Mouse (Mus musculus): Measurements from ENCODE around the gene Rraga. TPM values are rescaled to one million over a fixed set of nuclear protein-coding genes. Genes with fewer than 3 reads are reported as not detected.

Rraga gene
- total and polyA plus RNA-seq, 2 experiments from 2014 or later = 31.3 to 135 TPM

DNA sequence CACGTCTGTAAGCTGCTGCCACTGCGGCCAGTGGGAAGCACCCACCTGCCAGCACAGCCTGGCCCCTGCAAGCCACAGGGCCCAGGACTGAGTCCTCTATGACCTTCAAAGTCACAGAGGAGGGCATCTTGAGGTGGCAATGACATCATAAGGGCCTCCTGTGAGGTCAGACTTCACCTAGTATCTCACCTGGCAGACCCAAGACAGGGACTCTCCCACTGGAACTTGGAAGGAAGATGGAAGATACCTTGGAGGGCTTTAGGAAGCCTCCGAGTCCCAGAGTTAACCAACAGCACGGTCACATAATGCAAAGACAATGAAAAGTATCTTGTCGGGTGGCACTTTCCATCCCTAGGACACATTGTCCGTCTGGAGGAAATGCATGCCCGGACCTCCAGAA, 17.2 kb upstream of the Rraga start, which contains the start of gene Saxo1:
TSS of gene Saxo1 (minus strand) at position 101 of the 400 bp plus-strand sequence.
- no peak within 1 kb of the TSS for H3K4me3 ChIP-seq (ENCODE audit: low read length)
- ATAC-seq = no peak
- H3K36me3 ChIP-seq (ENCODE audit: insufficient read depth, low read length) = no peaks in the 10 kb centered on the region
- H3K27me3 ChIP-seq (ENCODE audit: insufficient read depth, low read length) = no peaks in the 10 kb centered on the region
- H3K9me3 ChIP-seq (ENCODE audit: low read length) = no peaks in the 10 kb centered on the region
- no peaks in the 10 kb centered on the region for H3K4me1 ChIP-seq (ENCODE audit: insufficient read depth, low read length)
- no peak for TF ChIP-seq CTCF (IDR thresholded peaks at IDR 0.05; ENCODE audit: low read depth)
- H3K27ac ChIP-seq = no peak within 1 kb of the TSS
- no peak within 1 kb of the TSS for H3K9ac ChIP-seq (replicated peaks; ENCODE audit: low read length)
- no peak within 1 kb of the TSS for H3K4me2 ChIP-seq (ENCODE audit: low read depth, low read length)
- no peak for DNase-seq (ENCODE audit: low spot score)
- 93% methylated on average over 7 of the region's 7 CpGs for WGBS

- DNase-seq (ENCODE audit: low spot score) (no peak), ATAC-seq (no peak)
- Histone ChIP-seq H3K4me3 (ENCODE audit: low read length) (no peak overlapping the region), H3K36me3 (ENCODE audit: insufficient read depth, low read length) (no peaks in the 10 kb centered on the region), H3K4me2 (ENCODE audit: low read depth, low read length) (no peak overlapping the region), H3K9ac (replicated peaks; ENCODE audit: low read length) (no peak overlapping the region), H3K4me1 (ENCODE audit: insufficient read depth, low read length) (no peaks in the 10 kb centered on the region), H3K9me3 (ENCODE audit: low read length) (no peaks in the 10 kb centered on the region), H3K27me3 (ENCODE audit: insufficient read depth, low read length) (no peaks in the 10 kb centered on the region), H3K27ac (no peak overlapping the region)
- TF ChIP-seq CTCF (IDR thresholded peaks at IDR 0.05; ENCODE audit: low read depth) = no peak
- WGBS = 73% methylated on average over 4 of the region's 4 CpGs
These were observed 16.5 kb upstream of the Rraga start for GRCm38 (mm10) chr4:86559006-86559405.

GRCm38 (mm10) chr4:86561061-86561460, 14.4 kb upstream of the Rraga start:
- Histone ChIP-seq H3K9ac (replicated peaks; ENCODE audit: low read length) (no peak overlapping the region), H3K27ac (no peak overlapping the region), H3K4me1 (ENCODE audit: insufficient read depth, low read length) (no peaks in the 10 kb centered on the region), H3K36me3 (ENCODE audit: insufficient read depth, low read length) (no peaks in the 10 kb centered on the region), H3K27me3 (ENCODE audit: insufficient read depth, low read length) (no peaks in the 10 kb centered on the region), H3K9me3 (ENCODE audit: low read length) (no peaks in the 10 kb centered on the region), H3K4me3 (ENCODE audit: low read length) (no peak overlapping the region), H3K4me2 (ENCODE audit: low read depth, low read length) (no peak overlapping the region)
- no peak for DNase-seq (ENCODE audit: low spot score)
- no peak for ATAC-seq
- 95% methylated on average over 3 of the region's 3 CpGs for WGBS
- TF ChIP-seq CTCF (IDR thresholded peaks at IDR 0.05; ENCODE audit: low read depth) = no peak

GRCm38 (mm10) chr4:86574939-86575282, 557 bp upstream of the Rraga start:
- peaks cover 13% of the 10 kb centered on the region; the same call in 1 of the 2 replicates for H3K4me1 ChIP-seq (ENCODE audit: insufficient read depth, low read length)
- no peaks in the 10 kb centered on the region for H3K9me3 ChIP-seq (ENCODE audit: low read length)
- H3K4me2 ChIP-seq (ENCODE audit: low read depth, low read length) = peak overlapping the region; percentile 85
- H3K4me3 ChIP-seq (ENCODE audit: low read length) = peak overlapping the region; percentile 93
- DNase-seq (ENCODE audit: low spot score) (no peak), ATAC-seq (peak; percentile 27)
- H3K36me3 ChIP-seq (ENCODE audit: insufficient read depth, low read length) = no peaks in the 10 kb centered on the region
- WGBS = 15% methylated on average over 6 of the region's 6 CpGs
- peak overlapping the region; percentile 98 for H3K9ac ChIP-seq (replicated peaks; ENCODE audit: low read length)
- peak overlapping the region; percentile 99 for H3K27ac ChIP-seq
- no peaks in the 10 kb centered on the region for H3K27me3 ChIP-seq (ENCODE audit: insufficient read depth, low read length)
- no peak for TF ChIP-seq CTCF (IDR thresholded peaks at IDR 0.05; ENCODE audit: low read depth)

DNA sequence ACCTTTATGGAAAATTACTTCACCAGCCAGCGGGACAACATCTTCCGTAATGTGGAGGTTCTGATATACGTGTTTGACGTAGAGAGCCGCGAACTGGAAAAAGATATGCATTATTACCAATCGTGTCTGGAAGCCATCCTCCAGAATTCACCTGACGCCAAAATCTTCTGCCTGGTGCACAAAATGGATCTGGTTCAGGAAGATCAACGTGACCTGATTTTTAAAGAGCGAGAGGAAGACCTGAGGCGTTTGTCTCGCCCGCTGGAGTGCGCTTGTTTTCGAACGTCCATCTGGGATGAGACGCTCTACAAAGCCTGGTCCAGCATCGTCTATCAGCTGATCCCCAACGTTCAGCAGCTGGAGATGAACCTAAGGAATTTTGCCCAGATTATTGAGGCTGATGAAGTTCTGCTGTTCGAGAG, 663 bp downstream of the Rraga start:
- peak overlapping the region; percentile 98 for H3K9ac ChIP-seq (replicated peaks; ENCODE audit: low read length)
- 0 out of 2 replicates have a peak, but pooled peaks have one; percentile 5 for ATAC-seq
- no peak for TF ChIP-seq CTCF (IDR thresholded peaks at IDR 0.05; ENCODE audit: low read depth)
- under 1% methylated on average over 20 of the region's 20 CpGs for WGBS
- H3K9me3 ChIP-seq (ENCODE audit: low read length) = no peaks in the 10 kb centered on the region
- no peaks in the 10 kb centered on the region for H3K27me3 ChIP-seq (ENCODE audit: insufficient read depth, low read length)
- H3K4me1 ChIP-seq (ENCODE audit: insufficient read depth, low read length) = peaks cover 13% of the 10 kb centered on the region; the same call in 1 of the 2 replicates
- DNase-seq (ENCODE audit: low spot score) = peak; percentile 73
- H3K4me2 ChIP-seq (ENCODE audit: low read depth, low read length) = peak overlapping the region; percentile 85
- peak overlapping the region; percentile 93 for H3K4me3 ChIP-seq (ENCODE audit: low read length)
- peak overlapping the region; percentile 99 for H3K27ac ChIP-seq
- no peaks in the 10 kb centered on the region for H3K36me3 ChIP-seq (ENCODE audit: insufficient read depth, low read length)

- WGBS = 8% methylated on average over 11 of the region's 11 CpGs
- no peak for TF ChIP-seq CTCF (IDR thresholded peaks at IDR 0.05; ENCODE audit: low read depth)
- no peak for ATAC-seq
These were observed 1.3 kb downstream of the Rraga start for GRCm38 (mm10) chr4:86576630-86577225.

GRCm38 (mm10) chr4:86580056-86580455, 4.6 kb downstream of the Rraga start:
- no peak overlapping the region for H3K4me2 ChIP-seq (ENCODE audit: low read depth, low read length)
- DNase-seq (ENCODE audit: low spot score) = no peak
- no peak for ATAC-seq
- TF ChIP-seq CTCF (IDR thresholded peaks at IDR 0.05; ENCODE audit: low read depth) = no peak
- H3K27me3 ChIP-seq (ENCODE audit: insufficient read depth, low read length) = no peaks in the 10 kb centered on the region
- WGBS = 52% methylated on average over 4 of the region's 4 CpGs
- no peak overlapping the region for H3K9ac ChIP-seq (replicated peaks; ENCODE audit: low read length)
- H3K27ac ChIP-seq = no peak overlapping the region
- H3K4me3 ChIP-seq (ENCODE audit: low read length) = no peak overlapping the region
- H3K4me1 ChIP-seq (ENCODE audit: insufficient read depth, low read length) = peaks cover 10% of the 10 kb centered on the region; the same call in 1 of the 2 replicates
- H3K9me3 ChIP-seq (ENCODE audit: low read length) = no peaks in the 10 kb centered on the region
- H3K36me3 ChIP-seq (ENCODE audit: insufficient read depth, low read length) = peaks cover 6% of the 10 kb centered on the region; the same call in 1 of the 2 replicates

More at GRCm38 (mm10) chr4:86576630-86577225, 1.3 kb downstream of the Rraga start:
- H3K4me3 ChIP-seq (ENCODE audit: low read length) = peak overlapping the region; percentile 93
- H3K9ac ChIP-seq (replicated peaks; ENCODE audit: low read length) = peak overlapping the region; percentile 98
- DNase-seq (ENCODE audit: low spot score) = peak; percentile 3
- H3K4me2 ChIP-seq (ENCODE audit: low read depth, low read length) = peak overlapping the region; percentile 85
- H3K36me3 ChIP-seq (ENCODE audit: insufficient read depth, low read length) = no peaks in the 10 kb centered on the region
- H3K9me3 ChIP-seq (ENCODE audit: low read length) = no peaks in the 10 kb centered on the region
- H3K27me3 ChIP-seq (ENCODE audit: insufficient read depth, low read length) = no peaks in the 10 kb centered on the region
- peaks cover 13% of the 10 kb centered on the region; the same call in 1 of the 2 replicates for H3K4me1 ChIP-seq (ENCODE audit: insufficient read depth, low read length)
- peak overlapping the region; percentile 99 for H3K27ac ChIP-seq
